In genomic region chr19:46524601-46525321, GRCm38 (mm10) we compare ENCODE assay signal across 8 mouse cellular contexts. TPM values are rescaled to one million over a fixed set of nuclear protein-coding genes. Genes with fewer than 3 reads are reported as not detected.
A peak's percentile ranks its signal among the peaks of the same experiment; 100 is the strongest.
DNase-seq lines count a peak whose midpoint lies in the region; TF ChIP-seq lines count a peak whose summit lies in the region.

No protein-coding gene starts in this region.

- H3K9me3 ChIP-seq in heart, embryonic 10.5 days: no peaks in the 10 kb centered on the region

- H3K36me3 ChIP-seq in heart, embryonic 10.5 days: no peaks in the 10 kb centered on the region

- no peak for DNase-seq in left cerebral cortex, adult 2 months (ENCODE audit: extremely low spot score in 1 of 2, low spot score in 2 of 2)
- no peak for DNase-seq in left cerebral cortex, postnatal 14 days (ENCODE audit: low spot score in 2 of 2)
- DNase-seq in embryo, embryonic 9.5 days (ENCODE audit: extremely low spot score): peak; percentile 59
- no peak for DNase-seq in heart, embryonic 10.5 days (ENCODE audit: low spot score)
- peak; percentile 91 for DNase-seq in kidney, adult 9 months
- DNase-seq in lung, postnatal 10 days: peak; percentile 92
- peak; percentile 87 for DNase-seq in retina, postnatal 1 day
- no peak for DNase-seq in left cerebral cortex, adult 11 months (ENCODE audit: low spot score)

- peaks cover 90% of the 10 kb centered on the region for H3K4me1 ChIP-seq in heart, embryonic 10.5 days

- intact Hi-C loops in left cerebral cortex, adult 2 months (cut with DNase I): loop anchor here (5.0 kb wide), 1 partner anchor 127 kb away; the partner anchor contains the start of genes Actr1a and Sufu
- intact Hi-C loops in left cerebral cortex, postnatal 14 days (cut with DNase I): loop anchor here (2.0 kb wide), 1 partner anchor 22 kb away; no protein-coding TSS in a partner anchor

- no peak overlapping the region for H3K4me3 ChIP-seq in left cerebral cortex, adult 2 months
- peak overlapping the region; percentile 47 for H3K4me3 ChIP-seq in heart, embryonic 10.5 days

- no peaks in the 10 kb centered on the region for H3K27me3 ChIP-seq in heart, embryonic 10.5 days (ENCODE audit: insufficient read depth, poor library complexity, severe bottlenecking)

- WGBS in heart, embryonic 10.5 days: 22% methylated on average over 14 of the region's 14 CpGs

- H3K27ac ChIP-seq in left cerebral cortex, adult 2 months: peak overlapping the region; percentile 75; the same call in 1 of the 2 replicates
- H3K27ac ChIP-seq in heart, embryonic 10.5 days: peak overlapping the region; percentile 92

- peak; percentile 29 for TF ChIP-seq CTCF in left cerebral cortex, adult 2 months (IDR thresholded peaks at IDR 0.05)

RNA-seq across cellular contexts. Expression of gene Trim8, which starts 23.3 kb away (rescaled TPM):
- 100 to 1,000 TPM; 114 to 121 TPM for total RNA-seq in left cerebral cortex, adult 2 months (2021)
- 100 to 1,000 TPM; 103 to 110 TPM for total RNA-seq in left cerebral cortex, postnatal 14 days (2021)
- polyA plus RNA-seq in heart, embryonic 10.5 days (2016; fragmentation: Nextera tagmentation; extraction: Ambion mirVana): 17.6 and 22.0 TPM in 2 replicates

RNA-seq across cellular contexts. Expression of gene Arl3, which starts 48.2 kb away (rescaled TPM):
- 100 to 1,000 TPM; 120 to 129 TPM for total RNA-seq in left cerebral cortex, adult 2 months (2021)
- 100 to 1,000 TPM; 103 to 116 TPM for total RNA-seq in left cerebral cortex, postnatal 14 days (2021)
- polyA plus RNA-seq in heart, embryonic 10.5 days (2016; fragmentation: Nextera tagmentation; extraction: Ambion mirVana): 112 and 134 TPM in 2 replicates

RNA-seq across cellular contexts. Expression of gene Sfxn2, which starts 48.4 kb away (rescaled TPM):
- 1 to 10 TPM; 4.6 to 7.4 TPM for total RNA-seq in left cerebral cortex, adult 2 months (2021)
- total RNA-seq in left cerebral cortex, postnatal 14 days (2021): 1 to 10 TPM; 4.1 to 6.0 TPM
- 14.2 and 14.5 TPM in 2 replicates for polyA plus RNA-seq in heart, embryonic 10.5 days (2016; fragmentation: Nextera tagmentation; extraction: Ambion mirVana)

Comparison
In these comparisons a context has a peak if more than half of its experiments do, and no peak if none do; other contexts are left out.
1. DNase-seq: peak in embryo, embryonic 9.5 days (single experiment), kidney, adult 9 months (single experiment), lung, postnatal 10 days (single experiment) and retina, postnatal 1 day (single experiment); none in left cerebral cortex, adult 2 months (0 of 2), left cerebral cortex, postnatal 14 days (0 of 2), heart, embryonic 10.5 days (single experiment) and left cerebral cortex, adult 11 months (single experiment).